Mouse (Mus musculus): ENCODE results near the gene Rin3.

The Rin3 gene

DNA sequence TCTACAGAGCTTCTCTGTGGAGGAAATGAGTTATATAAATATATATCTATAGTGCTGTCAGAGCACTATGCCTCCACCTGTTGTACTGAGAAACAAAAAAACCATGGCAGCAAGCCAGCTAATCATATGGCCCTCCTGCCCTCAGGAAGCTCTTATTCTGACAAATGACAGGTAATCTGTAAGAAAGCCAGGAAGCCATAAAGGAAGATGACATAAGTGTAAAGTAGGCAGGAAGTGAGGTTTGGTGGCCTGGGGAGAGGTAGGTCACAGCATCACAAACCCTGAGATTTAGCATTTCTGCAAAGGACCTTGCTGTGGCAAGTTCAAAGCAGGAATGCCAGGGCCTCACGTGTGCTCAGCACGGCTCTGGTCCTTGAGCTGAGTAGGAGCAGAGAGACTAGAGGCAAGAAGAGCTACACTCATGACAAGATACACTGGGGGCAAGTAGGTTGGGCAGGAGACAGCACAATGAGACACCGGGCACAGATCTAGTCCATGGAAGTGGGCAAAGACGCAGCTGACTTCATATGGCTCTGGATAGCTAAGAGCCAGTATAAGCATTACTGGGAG, 88.2 kb downstream of the Rin3 start:
- DNase-seq (ENCODE audit: extremely low spot score), result no peak

GRCm38 (mm10) chr12:102372322-102372721, 89.5 kb downstream of the Rin3 start:
- DNase-seq (ENCODE audit: extremely low spot score), result no peak

- no peak for DNase-seq (ENCODE audit: extremely low spot score)
These were observed 99.3 kb downstream of the Rin3 start for GRCm38 (mm10) chr12:102382180-102382579.

DNA sequence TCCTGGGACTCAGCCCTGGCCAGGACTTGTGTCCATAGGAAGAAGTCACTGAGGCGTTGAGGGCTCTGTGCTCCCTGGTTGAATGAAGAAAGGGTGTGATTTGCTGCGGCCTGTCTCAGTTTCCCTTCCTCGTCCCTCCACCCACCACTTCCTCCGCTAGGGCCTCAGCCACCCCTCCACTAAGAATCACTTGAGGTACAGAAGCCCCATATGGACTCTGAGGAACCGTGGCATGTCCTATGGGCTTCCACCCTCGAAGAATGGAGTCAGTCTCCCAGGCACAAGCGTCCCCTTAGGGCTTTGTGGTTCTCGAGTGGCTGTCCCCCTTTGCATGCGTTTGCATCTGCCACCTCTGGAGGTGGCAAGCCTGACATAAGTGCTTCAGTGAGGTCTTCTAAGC, 100.4 kb downstream of the Rin3 start:
- no peak for DNase-seq (ENCODE audit: extremely low spot score)

GRCm38 (mm10) chr12:102384819-102385218, 102.0 kb downstream of the Rin3 start:
- DNase-seq (ENCODE audit: extremely low spot score), result peak; percentile 31

GRCm38 (mm10) chr12:102387219-102387917, 104.5 kb downstream of the Rin3 start:
- peak; percentile 79 for DNase-seq (ENCODE audit: extremely low spot score)

DNA sequence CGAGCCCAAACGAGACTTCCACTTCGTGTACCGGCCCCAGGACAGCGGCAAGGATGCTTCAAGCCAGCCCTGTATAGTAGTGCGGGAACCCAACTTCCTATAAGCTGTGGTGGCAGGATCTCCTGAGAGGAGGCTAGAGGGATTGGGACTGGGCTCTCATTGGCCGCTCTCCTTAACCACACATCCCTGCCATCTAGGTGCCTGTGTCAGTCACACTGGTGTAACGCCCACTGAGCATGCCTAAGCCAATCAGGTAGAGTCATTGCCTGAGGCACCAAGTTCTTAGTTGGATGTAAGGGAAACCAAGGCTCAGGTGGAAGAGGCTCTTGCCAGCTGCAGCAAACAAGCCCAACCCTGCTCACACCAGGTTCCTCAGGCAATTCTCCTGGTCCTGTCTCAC, 107.2 kb downstream of the Rin3 start:
- no peak for DNase-seq (ENCODE audit: extremely low spot score)

DNA sequence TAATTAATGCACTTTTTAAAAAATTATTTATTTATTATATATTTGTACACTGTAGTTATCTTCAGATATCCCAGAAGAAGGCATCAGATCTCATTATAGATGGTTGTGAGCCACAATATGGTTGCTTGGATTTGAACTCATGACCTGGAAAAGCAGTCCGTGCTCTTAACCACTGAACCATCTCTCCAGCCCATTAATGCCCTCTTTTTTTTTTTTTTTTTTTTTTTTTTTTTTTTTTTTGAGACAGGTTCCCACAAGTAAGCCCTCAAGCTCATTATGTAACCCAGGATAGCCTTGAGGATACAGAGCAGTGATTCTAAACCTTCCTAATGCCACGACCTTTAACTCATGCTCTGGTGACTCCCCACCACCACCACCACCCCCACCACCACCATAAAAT, 108.3 kb downstream of the Rin3 start:
- DNase-seq (ENCODE audit: extremely low spot score), result no peak

GRCm38 (mm10) chr12:102391982-102392381, 109.1 kb downstream of the Rin3 start:
- no peak for DNase-seq (ENCODE audit: extremely low spot score)

DNA sequence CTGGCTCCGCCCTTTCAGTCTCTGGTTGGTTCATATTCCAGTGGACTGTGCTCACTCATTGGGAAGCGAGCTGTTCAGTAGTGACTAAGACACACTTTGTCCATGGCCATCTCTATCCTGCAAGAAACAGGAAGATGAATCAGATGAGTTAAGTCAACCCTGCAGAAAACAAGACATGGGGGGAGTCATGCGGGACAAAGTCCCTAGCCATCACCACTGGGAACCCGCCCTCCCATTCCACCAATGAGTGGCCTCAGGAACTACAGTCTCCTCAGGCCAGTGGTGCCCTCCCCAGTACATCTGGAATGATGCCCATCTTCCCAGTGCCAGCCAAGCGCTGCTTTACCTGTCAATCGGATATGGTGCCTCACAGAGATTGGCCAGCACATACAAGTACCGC, 111.6 kb downstream of the Rin3 start:
- DNase-seq (ENCODE audit: extremely low spot score), result no peak

- DNase-seq (ENCODE audit: extremely low spot score), result no peak
These were observed 112.7 kb downstream of the Rin3 start for GRCm38 (mm10) chr12:102395537-102395936.

DNA sequence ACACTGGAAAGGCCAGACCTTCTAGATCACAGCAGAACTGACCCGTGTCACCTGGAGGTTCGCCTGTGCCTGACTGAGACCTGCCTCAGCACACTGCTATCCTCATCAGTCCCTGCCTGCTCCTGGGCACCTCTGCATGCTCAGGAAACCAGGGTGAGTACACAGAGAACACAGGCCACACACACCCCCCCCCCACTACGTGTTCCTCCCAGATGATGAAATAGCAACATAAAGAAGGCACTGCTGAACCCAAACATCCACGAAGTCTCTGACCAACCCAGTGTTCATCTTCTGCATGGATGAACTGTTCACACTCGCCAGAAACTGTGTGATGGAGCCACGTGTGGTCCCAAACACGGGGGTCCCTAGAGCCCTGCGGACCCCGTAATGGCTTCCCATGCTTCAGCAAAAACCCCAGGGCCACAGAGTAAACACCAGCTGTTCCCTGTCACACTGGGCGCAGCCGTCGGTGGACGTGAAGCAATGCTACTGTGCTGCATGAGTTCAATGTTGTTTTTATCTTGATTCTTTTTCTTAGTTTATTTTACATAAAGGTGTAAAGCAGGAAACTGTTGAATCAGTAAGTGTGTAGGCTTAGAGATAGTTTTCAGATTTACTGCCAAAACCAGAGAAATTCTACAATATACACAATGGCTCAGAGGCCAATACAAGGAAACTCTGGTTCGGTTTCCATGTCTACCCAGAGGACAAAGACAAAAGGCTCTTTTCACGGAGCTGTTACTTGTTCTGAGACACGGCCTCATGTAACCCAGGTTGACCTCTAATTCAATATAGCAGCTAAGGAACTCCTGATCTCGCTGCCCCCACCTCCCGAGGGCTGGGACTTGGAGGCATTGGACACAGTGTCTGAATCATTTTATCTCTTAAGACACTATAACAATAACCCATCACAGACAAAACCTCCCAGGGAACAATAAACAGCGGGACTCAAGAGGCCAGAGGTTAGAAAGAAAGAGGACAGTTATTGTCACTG, 113.4 kb downstream of the Rin3 start:
- DNase-seq (ENCODE audit: extremely low spot score), result peak; percentile 56

DNA sequence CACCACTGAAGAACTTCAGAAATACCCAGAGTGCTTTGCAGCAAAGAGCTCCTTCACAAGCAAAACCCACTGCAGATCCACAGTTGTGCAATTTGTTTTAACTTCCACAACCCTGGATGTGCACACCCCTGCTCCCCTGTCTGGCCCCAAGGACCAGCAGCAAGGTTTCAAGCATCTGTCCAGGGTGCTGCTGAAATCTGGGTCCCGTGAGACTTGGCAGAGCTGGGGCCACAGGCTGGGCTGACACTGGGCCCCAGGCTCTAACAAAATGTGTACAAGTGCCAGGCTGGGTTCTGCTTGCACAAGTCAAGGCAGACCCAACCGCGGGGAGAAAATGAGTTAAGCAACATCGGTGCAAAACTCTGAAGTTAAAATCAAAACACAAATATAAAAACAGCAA, 115.7 kb downstream of the Rin3 start:
- DNase-seq (ENCODE audit: extremely low spot score), result no peak

GRCm38 (mm10) chr12:102413171-102413570, 130.3 kb downstream of the Rin3 start:
- no peak for DNase-seq (ENCODE audit: extremely low spot score)

DNA sequence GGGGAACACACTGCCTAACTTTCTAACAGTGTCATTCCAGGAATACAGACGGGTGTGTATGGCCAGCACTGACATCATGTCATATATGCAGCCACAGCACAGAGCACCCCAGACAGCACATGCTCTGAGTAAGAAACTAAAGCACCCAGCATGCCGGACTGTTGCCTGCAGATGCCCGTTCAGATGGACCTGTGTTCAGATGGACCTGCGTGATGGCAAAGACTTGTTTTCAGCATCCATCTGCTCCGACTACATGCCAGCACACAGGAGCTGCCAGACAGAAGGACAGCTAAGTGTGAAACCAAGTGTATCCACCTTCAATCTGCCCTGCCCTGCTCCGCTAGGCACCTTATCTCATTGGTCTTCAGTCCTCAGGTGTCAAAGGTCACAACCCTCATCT, 131.8 kb downstream of the Rin3 start:
- DNase-seq (ENCODE audit: extremely low spot score), result no peak

DNA sequence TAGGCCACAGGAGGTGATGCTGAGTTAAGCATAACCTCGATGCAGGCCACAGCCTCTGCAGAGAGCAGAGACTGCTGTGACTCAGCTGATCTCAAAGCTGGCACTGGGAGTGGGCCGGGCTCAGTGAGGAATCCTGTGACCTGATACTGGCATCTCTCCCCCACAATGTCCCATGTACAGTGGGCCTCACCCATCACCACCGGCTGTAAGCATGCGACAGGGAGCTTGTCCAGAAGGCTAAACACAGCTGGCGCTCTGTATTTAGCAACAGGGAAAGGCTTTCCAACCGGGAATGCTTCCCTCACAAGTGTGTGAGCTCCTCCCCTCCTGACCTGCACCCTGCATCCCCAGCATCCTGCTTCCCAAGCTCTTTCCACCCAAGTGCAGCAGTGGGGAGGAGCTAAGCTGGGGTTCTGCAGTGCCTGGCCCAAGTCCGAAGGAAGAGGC, 133.6 kb downstream of the Rin3 start:
- no peak for DNase-seq (ENCODE audit: extremely low spot score)

DNA sequence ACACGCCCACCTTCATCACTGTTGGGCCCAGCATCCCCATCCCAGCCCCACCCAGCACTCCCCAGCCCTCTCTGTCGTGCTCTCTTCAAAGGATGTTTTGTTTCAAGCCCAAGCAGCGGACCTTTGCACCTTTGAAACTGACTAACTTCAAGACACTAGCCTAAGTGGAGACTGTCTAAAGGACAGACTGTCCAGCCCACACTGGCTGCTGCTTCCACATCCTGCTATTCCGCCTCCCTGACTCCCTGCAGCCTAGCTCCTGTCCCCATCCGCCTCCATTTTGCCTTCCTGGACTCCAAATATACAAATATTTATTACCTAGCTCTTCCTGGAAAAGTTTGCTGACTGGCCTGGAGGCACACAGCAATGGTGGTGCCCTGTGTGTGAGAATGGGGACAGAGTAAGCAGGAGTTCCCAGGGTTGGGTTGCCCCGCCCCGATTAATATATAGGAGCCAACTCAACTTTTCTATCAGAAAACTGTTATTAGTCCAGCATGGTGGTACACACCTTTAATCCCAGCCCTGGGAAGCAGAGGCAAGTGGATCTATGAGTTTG, 134.2 kb downstream of the Rin3 start:
- DNase-seq (ENCODE audit: extremely low spot score), result no peak

- DNase-seq (ENCODE audit: extremely low spot score), result no peak
These were observed 134.9 kb downstream of the Rin3 start for GRCm38 (mm10) chr12:102417701-102418100.

DNA sequence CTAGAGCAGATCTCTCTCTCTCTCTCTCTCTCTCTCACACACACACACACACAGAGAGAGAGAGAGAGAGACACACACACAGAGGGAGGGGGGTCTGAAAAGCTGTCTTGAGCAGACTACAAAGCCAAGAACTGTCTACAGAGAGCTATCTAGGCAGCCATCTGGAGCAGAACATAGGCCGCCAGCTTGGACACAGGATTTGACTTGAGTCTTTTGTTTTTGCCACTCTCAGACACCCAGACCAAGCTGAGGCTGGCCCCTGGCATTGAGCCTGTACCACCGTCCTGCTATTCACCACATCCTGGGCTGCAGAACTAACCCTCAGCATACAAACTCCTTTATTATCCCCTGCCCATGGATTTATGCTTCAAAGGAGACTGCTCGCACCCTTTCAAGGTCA, 136.7 kb downstream of the Rin3 start:
- DNase-seq (ENCODE audit: extremely low spot score), result no peak

DNA sequence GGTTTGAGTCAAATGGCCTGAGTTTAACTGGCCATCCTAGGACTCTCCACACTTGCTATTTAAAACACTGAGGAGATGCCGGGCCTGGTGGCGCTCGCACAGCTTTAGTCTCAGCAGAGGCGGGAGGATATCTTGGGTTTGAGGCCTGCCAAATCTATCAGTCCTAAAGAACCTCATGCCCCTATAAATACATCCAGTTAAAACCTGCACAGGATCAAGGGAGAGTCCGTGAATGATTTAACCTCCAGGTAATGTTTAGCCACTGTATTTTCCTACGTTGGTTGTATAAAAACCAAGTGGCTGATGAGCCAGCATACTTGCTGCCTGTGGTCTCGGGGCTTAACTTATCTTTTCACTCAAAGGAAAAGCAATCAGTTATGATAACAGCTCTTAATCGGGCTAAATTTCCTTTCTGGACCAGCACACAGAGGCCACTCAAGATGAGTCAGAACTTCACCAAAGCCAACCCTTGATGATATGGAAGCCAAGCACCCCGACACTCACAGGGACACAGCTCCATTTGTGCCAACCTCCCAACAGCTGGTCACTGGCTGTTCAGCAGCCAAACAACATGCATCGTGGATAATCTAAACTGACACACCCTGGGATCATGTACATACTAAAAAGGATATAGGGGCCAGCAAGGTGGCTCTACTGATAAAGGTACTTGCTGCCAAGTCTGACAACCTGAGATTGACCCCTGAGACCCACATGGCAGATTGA, 137.5 kb downstream of the Rin3 start:
- no peak for DNase-seq (ENCODE audit: extremely low spot score)

DNA sequence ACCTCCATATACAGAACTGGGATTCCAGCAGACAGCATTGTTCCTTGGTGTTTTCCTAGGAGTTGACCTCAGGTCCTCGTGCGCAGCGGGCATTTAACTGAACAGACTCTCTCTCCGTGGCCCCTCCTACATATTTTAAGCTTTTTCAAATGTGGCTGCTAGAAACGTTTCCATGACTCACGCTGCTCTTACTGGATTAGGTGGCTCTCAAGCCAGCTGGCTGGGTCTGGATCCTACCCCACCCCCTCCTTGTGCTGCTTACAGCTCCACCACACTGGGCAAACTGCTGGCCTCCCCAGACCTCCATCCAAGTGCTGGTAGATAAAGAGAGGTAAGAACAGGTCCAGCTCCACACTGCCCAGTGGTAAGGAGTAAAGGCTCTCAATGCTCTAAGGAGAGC, 139.2 kb downstream of the Rin3 start:
- DNase-seq (ENCODE audit: extremely low spot score), result no peak
